Mouse (Mus musculus): ENCODE data around the gene Amz1.

Gene Amz1

DNA sequence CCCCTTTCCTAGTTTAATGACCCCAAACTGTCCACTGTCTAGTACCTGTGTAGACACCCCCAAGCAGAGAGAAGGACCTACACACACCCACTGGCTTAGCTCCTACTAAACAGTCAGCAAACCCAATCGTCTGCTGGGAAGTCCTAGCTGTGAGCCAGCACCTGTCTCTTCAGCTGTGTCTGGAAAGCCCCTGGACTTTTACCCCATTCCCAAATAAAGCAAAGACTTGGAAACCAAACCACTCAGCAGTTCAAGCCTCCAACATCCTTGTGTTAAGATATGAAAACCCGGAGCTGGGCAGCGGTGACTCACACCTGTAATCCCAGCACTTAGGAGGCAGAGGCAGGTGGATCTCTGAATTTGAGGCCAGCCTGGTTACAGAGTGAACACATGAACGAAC is 42.6 kb downstream of the Amz1 start:
- DNase-seq (ENCODE audit: low read depth, low spot score): no peak

DNA sequence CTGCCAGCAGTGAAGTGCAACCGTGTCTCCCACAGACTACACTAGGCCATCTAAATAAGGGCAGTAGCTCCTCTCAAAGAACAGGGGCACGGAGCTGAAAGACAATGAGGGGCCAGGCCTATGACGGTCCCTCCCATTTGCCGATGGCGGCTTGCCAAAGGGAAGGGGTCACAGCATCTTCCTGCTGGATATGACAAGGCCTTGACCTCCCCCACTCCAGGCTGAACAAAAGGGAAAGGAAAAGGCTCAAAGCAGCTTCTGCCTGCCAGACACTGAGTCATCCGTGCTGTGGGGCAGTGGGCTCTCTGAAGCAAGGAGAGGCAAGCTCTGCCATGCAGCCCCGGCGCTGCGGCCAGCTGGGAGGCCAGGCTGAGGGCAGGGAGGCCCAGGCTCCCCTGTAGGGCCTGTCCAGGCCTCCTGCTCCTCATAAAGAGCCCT is 43.8 kb downstream of the Amz1 start:
- no peak for DNase-seq (ENCODE audit: low read depth, low spot score)

- DNase-seq (ENCODE audit: low read depth, low spot score): no peak
Observed at GRCm38 (mm10) chr5:140768333-140768732, 44.4 kb downstream of the Amz1 start.

DNA sequence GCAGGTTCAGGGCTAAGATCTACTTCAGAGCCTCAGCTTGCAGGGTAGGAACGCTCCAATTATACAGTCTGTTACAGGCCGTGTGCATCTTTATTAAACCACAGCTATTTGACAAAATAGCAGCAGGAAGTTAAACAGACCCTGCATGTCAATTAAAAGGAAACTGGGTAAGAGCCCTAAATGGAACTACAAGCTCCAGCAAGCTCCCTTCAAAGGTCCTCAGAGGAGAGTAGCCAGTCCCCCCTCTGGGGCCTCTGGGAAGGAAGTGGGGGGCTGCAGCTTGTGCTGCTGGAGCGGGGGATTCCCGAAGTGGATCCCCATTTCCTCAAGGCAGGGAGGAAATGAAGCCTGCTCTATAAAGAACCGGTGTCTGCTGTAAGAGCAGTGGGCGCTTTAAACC is 47.7 kb downstream of the Amz1 start:
- DNase-seq (ENCODE audit: low read depth, low spot score): peak; percentile 19

- DNase-seq (ENCODE audit: low read depth, low spot score): no peak
Observed at GRCm38 (mm10) chr5:140772158-140772557, 48.2 kb downstream of the Amz1 start.

GRCm38 (mm10) chr5:140775111-140775510 is 51.2 kb downstream of the Amz1 start:
- DNase-seq (ENCODE audit: low read depth, low spot score): no peak

DNA sequence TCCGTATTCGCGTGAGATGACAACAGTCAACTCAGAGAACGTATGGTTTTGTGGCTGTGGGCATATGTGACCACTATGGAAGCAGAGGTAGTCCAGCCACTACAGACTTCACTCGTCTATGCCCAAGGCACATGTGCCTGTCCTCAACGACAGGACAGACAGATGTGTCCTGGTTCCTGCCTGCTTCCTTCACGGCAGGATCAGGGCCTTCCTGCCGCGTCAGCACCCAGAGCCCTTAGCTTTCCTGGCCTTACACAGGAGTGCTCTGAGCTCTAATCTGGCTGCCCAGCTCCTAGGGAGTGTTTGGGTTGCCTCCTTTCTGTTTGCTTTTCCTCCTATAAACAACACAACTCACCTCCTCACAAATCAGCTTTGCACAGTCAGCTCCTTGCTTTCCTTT is 53.0 kb downstream of the Amz1 start:
- DNase-seq (ENCODE audit: low read depth, low spot score): no peak

DNA sequence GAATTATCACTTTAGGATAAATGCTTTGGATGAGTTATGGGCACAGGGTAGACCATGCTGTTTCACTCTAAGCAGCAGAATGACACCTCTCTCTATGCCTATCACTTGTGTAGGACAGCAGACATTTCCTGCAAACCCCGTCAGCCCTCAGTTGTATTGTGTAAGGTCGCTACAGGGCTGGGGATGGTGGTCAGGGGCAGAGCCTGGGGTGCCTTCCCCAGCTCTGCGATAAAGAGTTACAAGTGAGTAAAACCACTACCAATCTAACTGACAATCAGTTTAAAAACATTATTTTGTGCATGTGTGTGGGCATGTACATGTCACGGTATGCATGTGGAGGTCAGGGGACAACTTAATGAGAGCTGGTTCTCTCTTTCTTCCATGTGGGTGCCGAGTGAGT is 57.2 kb downstream of the Amz1 start:
- no peak for DNase-seq (ENCODE audit: low read depth, low spot score)

DNA sequence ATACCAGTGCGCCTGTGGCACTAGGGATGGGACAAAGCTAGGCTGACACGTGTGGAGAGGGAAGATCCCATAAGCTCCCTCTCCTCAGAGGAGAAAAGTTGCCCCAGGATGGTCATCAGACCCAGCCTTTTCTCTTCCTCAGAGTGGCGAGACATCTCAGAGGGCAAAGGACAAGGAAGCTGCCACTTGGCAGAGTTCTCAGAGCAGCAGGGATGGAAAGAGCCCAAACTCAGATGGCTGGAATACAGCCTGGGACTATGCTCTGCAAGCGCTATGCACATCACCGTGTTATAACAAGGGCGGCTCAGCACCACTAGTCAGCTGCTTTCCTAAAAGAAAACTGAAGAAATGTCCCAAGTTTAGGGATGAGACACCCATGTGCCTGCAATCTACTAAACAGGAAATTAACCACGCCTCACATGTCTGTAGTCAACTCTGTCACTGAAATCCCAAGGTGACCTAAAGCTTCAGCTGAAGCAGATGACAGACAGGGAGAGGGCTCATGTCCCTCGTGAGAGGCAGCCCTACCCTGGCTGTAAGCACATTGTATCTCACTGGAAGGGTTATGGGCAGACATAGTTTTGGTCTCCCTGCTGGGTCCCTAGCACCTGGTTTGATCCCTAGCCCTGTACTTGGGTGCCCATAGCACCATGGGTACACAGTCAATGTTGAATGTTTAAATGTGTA is 58.1 kb downstream of the Amz1 start:
- no peak for DNase-seq (ENCODE audit: low read depth, low spot score)

- DNase-seq (ENCODE audit: low read depth, low spot score): no peak
Observed at GRCm38 (mm10) chr5:140783577-140783976, 59.6 kb downstream of the Amz1 start.

- DNase-seq (ENCODE audit: low read depth, low spot score): no peak
Observed at GRCm38 (mm10) chr5:140784288-140784687, 60.4 kb downstream of the Amz1 start.

- DNase-seq (ENCODE audit: low read depth, low spot score): no peak
Observed at GRCm38 (mm10) chr5:140785240-140785872, 61.4 kb downstream of the Amz1 start.

DNA sequence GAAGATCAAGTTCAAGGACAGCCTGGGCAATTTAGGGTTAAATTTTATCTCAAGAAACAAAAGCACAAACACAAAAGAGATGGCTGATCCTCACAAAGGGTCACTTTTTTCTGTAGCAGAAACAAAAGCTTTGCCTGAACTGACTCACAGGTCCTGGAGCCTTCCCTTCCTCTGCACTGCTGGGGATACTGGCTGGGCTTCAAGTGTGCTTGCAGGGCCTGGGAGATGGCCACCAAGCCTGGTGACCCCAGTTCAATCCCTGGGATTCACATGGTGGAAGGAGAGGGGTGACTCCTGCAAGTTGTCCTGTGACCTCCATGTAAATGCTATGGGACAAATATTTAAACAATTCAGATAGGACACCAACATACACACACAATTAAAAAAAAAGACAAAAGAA is 65.6 kb downstream of the Amz1 start:
- DNase-seq (ENCODE audit: low read depth, low spot score): no peak

DNA sequence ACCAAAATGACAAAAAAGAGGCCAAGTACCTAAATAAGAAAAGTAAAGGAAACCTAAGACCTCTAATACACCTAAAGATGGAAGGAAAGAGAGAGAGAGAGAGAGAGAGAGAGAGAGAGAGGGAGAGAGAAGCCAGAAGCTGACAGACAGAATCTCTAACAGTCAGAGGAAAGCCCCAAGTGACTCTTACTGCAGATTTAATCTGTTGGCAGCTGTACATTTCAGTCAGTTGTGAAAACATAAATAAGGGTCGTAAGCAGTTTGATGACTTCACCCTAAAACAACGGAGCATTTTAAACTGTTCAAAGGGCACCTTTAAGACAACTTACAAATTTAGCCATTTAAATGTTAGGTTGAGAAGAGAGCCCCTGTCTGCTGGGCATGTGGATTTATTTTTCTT is 66.5 kb downstream of the Amz1 start:
- no peak for DNase-seq (ENCODE audit: low read depth, low spot score)

DNA sequence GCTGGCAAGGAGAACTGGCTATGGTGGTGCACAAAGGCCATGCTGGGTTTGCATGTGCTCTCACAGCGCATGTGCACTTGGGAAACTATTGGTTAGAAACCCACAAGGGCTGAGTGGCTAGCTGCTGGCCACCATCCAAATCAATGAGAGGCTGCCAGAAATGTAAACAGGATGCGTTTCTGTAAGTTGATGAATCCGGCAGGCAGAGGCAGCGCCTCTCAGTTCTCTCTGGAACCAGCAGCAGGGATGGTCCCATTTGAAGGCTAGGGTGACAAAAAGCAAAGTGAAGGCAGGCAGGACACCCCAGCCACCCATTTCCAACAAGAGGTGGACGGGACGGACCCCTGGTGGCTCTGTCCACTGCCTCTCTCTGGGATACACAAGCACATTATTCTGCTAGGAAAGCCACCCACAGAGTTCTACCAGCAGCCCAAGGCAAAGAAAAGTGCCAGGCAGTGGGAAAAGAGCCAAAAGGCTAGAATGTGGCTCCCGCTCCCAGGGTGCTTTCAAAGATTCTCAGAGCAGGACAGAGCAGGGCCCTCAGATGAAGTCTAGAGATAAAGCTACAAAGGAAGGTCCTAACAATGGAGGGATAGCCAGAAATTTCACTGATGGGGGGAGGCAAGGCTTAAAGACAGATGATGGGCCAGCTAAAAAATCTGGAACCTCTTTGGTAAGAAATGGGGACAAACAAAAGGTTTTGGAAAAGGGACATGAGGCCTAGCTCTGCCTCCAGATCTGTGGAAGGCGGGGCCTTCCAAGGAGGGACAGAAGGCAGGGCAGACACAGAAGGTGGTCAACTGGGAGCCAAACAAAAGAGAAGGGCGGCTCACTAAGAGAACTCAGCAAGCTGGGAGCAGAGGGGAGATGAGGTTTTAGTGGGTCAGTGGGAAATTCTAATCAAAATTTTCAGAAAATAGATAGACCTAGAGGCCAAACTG is 67.3 kb downstream of the Amz1 start:
- no peak for DNase-seq (ENCODE audit: low read depth, low spot score)

- no peak for DNase-seq (ENCODE audit: low read depth, low spot score)
Observed at GRCm38 (mm10) chr5:140792233-140792632, 68.3 kb downstream of the Amz1 start.

DNA sequence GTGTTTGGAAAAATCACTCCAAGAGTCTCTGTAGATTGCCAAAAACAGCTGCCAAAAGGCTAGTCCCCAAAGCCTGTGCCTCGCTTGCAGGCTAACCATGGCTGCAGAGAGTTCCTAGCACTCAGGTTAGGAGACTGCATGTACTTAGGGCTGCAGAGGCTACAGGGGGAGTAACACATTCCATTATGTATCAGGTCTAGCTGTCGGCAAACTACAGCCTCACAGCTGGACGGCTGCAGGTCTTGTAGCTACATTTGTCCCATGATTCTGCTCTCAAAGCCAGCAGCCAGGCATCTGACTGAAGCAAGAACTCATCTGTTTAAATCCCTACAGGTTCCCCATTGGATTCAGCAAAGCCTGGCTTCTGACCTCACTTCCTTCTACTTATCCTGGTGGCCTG is 70.8 kb downstream of the Amz1 start:
- DNase-seq (ENCODE audit: low read depth, low spot score): no peak

DNA sequence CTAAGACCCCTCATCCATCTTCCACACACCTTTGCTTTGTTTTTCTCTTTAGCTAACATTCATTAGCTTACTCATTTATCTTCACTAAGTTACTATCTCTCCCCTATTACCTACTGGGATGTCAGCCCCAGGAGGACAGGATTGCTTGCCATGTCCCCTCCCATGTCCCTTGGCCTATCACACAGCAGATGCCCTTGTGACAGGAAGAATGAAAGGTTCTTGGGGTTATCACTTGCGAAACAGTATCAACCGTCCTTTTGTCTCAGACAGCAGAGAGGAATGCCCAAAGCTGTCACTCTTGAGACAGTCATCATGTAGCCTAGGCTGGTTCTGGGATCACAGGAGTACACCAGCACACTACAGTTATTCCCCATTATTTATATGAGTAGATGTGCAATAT is 71.2 kb downstream of the Amz1 start:
- DNase-seq (ENCODE audit: low read depth, low spot score): no peak

DNA sequence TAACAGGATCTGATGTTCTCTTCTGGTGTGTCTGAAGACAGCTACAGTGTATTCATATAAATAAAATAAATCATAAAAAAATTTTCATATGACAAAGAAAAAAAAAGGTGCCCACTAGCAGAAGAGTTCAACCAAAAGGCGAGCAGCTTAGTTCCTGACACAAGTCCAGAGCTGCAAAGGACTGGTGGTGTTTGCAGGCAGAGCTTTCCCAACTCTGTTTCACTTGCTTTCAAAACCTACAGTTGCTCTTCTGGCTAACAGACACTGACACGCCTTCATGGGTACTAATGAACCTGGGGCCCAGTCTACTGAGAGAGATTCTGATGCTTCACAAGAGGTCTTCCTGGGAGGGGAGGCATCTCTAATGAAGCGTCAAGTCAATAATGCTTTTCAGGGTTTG is 72.1 kb downstream of the Amz1 start:
- no peak for DNase-seq (ENCODE audit: low read depth, low spot score)

- no peak for DNase-seq (ENCODE audit: low read depth, low spot score)
Observed at GRCm38 (mm10) chr5:140798158-140798557, 74.2 kb downstream of the Amz1 start.

DNA sequence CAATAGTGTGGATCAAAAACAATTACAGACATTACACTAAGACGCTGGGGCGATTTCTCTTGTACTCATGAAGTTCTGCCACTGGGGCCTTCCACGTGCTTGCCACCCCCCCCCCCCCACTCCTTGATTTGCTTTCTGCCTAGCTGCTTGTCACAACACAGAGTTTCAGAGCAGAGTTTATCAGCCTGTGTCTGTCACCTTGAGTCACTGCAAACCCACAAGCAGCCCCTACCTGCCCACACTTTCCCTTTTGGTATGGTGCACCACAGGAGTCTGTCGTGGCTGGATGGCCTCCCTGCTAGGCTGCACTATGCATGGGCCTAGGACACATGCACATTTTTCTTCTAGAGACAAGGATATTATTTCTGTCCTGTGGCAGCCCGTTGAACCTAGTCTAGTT is 74.8 kb downstream of the Amz1 start:
- peak; percentile 36 for DNase-seq (ENCODE audit: low read depth, low spot score)

DNA sequence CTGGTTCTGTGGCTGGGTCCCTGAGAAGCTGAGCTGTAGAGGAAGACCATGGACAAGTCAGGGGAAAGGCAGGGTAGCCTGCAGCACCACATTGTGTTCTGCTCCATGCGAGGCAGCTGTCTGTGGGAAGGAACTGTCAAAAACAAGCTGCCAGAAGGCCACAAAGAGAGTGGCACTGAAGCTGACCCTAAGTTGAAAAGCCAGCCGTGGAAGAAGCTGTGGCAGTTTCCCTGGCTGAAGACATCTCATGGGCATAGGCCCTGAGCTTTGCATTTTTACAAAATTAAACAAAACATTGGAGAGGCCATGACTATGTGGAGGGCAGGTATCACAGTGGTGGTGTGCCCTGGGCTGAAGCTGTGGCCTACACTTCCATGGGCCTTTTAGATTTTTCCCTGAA is 75.3 kb downstream of the Amz1 start:
- no peak for DNase-seq (ENCODE audit: low read depth, low spot score)

Measured in CD4-positive helper T cell, adult 2 months (primary cell).